Mouse (Mus musculus) subcutaneous adipose tissue, adult 2 months (tissue): ENCODE data around the gene Ankrd13d. TPM values are rescaled to one million over a fixed set of nuclear protein-coding genes. Genes with fewer than 3 reads are reported as not detected.

Experiments
- polyA plus RNA-seq: library from polyadenylated mRNA; depleted of rRNA; stranded (reverse); fragments of >200 nt; gene quantifications from 2 replicates; pipeline ENCODE4 v1.2.3, GENCODE M21; 2012; ENCODE audit warnings: low replicate concordance; rRNA removed

Ankrd13d gene
- 3.6 and 11.6 TPM in 2 replicates for polyA plus RNA-seq

GRCm38 (mm10) chr19:4282898-4283553, at the start of gene Ankrd13d:
Ankrd13d (minus strand) TSS chr19:4283137.

DNA sequence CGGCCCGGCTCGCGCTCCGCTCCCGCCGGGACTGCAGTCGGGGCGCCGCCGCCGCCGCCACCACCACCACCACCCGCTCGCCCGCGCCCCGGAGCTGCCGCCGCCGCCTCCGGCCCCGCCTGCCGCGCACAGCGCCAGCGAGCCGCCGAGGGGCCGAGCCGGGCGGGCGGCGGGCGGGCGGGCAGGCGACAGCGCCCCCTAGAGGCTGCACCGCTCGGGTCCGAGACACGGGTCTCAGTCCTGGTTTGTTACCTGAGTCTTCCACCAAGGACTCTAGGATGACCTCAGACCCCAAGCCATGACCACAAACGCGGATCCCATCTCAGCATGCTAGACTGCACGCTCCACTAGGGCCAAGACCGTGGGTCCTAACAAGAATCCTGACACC, 23.2 kb upstream of the Ankrd13d start, which contains the start of gene Grk2:
TSS of gene Grk2 (minus strand) at position 33 of the 388 bp plus-strand sequence.

DNA sequence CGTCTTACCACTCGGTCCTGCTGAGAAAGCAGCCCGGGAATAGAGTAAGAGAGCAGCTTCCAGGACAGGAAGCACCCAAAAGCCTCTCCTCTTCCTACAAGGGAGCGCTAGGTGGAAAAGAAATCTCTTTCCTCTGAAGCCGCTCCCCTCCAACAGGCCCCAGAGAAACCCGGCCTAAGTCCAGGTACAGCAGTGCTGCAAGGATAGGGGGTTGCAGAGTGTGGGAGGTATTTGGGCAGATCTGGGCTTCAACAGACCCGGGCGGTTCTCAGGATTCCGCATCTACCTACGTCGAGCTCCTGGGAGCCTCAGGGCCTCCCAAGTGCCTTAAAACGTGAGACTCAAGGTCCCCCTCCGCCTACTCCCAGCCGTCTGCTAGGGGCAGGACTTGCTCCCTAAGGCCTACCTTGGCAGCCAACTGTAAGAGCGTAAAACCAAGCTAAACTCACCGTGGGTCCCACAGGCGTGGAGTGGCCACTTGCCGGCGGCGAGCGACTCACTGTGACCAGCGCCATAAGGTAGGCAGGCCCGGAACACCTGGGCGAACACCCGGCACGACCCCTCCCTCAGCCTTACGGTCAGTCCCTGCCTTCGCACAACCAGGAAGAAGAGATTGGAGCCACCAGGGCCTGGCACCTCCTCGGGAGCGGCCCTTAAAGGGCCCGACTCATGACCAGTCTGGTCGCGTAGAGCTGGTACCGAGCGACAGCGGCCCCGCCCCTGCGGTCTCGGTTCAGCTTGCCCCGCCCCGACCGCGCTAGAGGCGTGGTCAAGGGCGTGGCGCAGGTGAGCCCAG, 14.2 kb downstream of the Ankrd13d start, which contains the start of gene Ssh3:
TSS of gene Ssh3 (minus strand) at position 615 of the 796 bp plus-strand sequence.

GRCm38 (mm10) chr19:4231253-4232185, 51.4 kb downstream of the Ankrd13d start, which contains the start of gene Pold4:
Pold4 (plus strand) TSS chr19:4231899.

Other genes with a start within 250 kb of the Ankrd13d start
- gene Gstp1, start 245.2 kb downstream of the Ankrd13d start, polyA plus RNA-seq = 601 and 616 TPM in 2 replicates
- 48.1 and 59.0 TPM in 2 replicates for gene Gstp2, start 237.1 kb downstream of the Ankrd13d start, polyA plus RNA-seq
- gene Gstp3, start 223.6 kb downstream of the Ankrd13d start, polyA plus RNA-seq = 2.2 and 2.5 TPM in 2 replicates
- not detected in 2 replicates for gene Cabp2, start 201.6 kb downstream of the Ankrd13d start, polyA plus RNA-seq
- 139 and 211 TPM in 2 replicates for gene Cdk2ap2, start 186.0 kb downstream of the Ankrd13d start, polyA plus RNA-seq
- 115 and 122 TPM in 2 replicates for gene Pitpnm1, start 183.1 kb downstream of the Ankrd13d start, polyA plus RNA-seq
- 127 and 158 TPM in 2 replicates for gene Aip, start 157.3 kb downstream of the Ankrd13d start, polyA plus RNA-seq
- 0.26 and 0.43 TPM in 2 replicates for gene Gpr152, start 143.3 kb downstream of the Ankrd13d start, polyA plus RNA-seq
- 0.59 and 0.64 TPM in 2 replicates for gene Cabp4, start 139.1 kb downstream of the Ankrd13d start, polyA plus RNA-seq
- gene Coro1b, start 134.5 kb downstream of the Ankrd13d start, polyA plus RNA-seq = 355 and 367 TPM in 2 replicates
- gene Ptprcap, start 129.5 kb downstream of the Ankrd13d start, polyA plus RNA-seq = 5.9 and 12.6 TPM in 2 replicates
- 48.6 and 51.8 TPM in 2 replicates for gene Rps6kb2, start 119.8 kb downstream of the Ankrd13d start, polyA plus RNA-seq
- gene Carns1, start 107.7 kb downstream of the Ankrd13d start, polyA plus RNA-seq = 12.9 and 15.8 TPM in 2 replicates
- gene Tbc1d10c, start 91.9 kb downstream of the Ankrd13d start, polyA plus RNA-seq = 4.8 and 10.3 TPM in 2 replicates
- gene Ppp1ca, start 91.1 kb downstream of the Ankrd13d start, polyA plus RNA-seq = 495 and 521 TPM in 2 replicates
- gene Rad9a, start 81.5 kb downstream of the Ankrd13d start, polyA plus RNA-seq = 37.6 and 43.6 TPM in 2 replicates
- 8.6 and 37.5 TPM in 2 replicates for gene Clcf1, start 68.9 kb downstream of the Ankrd13d start, polyA plus RNA-seq
- not detected in 2 replicates for gene AC109138.7, start 68.8 kb downstream of the Ankrd13d start, polyA plus RNA-seq
- gene Pold4, start 51.2 kb downstream of the Ankrd13d start, polyA plus RNA-seq = 133 and 268 TPM in 2 replicates
- 50.2 and 94.5 TPM in 2 replicates for gene Ssh3, start 14.0 kb downstream of the Ankrd13d start, polyA plus RNA-seq
- 78.6 and 99.4 TPM in 2 replicates for gene Grk2, start 23.1 kb upstream of the Ankrd13d start, polyA plus RNA-seq
- gene Kdm2a, start 115.1 kb upstream of the Ankrd13d start, polyA plus RNA-seq = 97.1 and 163 TPM in 2 replicates
- 22.7 and 23.8 TPM in 2 replicates for gene Rhod, start 156.3 kb upstream of the Ankrd13d start, polyA plus RNA-seq
- gene Syt12, start 194.3 kb upstream of the Ankrd13d start, polyA plus RNA-seq = 11.8 and 61.1 TPM in 2 replicates
- 13.7 and 24.3 TPM in 2 replicates for gene 2010003K11Rik, start 215.4 kb upstream of the Ankrd13d start, polyA plus RNA-seq
- 576 and 645 TPM in 2 replicates for gene Pcx, start 227.3 kb upstream of the Ankrd13d start, polyA plus RNA-seq